Mouse (Mus musculus): ENCODE measurements around the gene Hnrnph1.

The Hnrnph1 gene

GRCm38 (mm10) chr11:50369360-50369911 lies 7.4 kb upstream of the Hnrnph1 start:
- Histone ChIP-seq H3K9me3 (ENCODE audit: low read length) (no peaks in the 10 kb centered on the region), H3K36me3 (ENCODE audit: insufficient read depth, low read length) (no peaks in the 10 kb centered on the region), H3K4me1 (replicated peaks; ENCODE audit: low read depth, low read length) (peaks cover 35% of the 10 kb centered on the region), H3K4me3 (replicated peaks; ENCODE audit: low read length) (peak overlapping the region; percentile 39; the same call in 1 of the 2 replicates), H3K27me3 (ENCODE audit: insufficient read depth, low read length) (peaks cover 21% of the 10 kb centered on the region)
- TF ChIP-seq POU5F1 (IDR thresholded peaks at IDR 0.05; ENCODE audit: borderline replicate concordance, low read length) (no peak), NANOG (IDR thresholded peaks at IDR 0.05; ENCODE audit: borderline replicate concordance, low read length) (no peak), CTCF (conservative IDR thresholded peaks at IDR 0.05; ENCODE audit: low read length) (no peak)

- Histone ChIP-seq H3K9me3 (ENCODE audit: low read length) (no peaks in the 10 kb centered on the region), H3K4me3 (replicated peaks; ENCODE audit: low read length) (peak overlapping the region; percentile 43), H3K4me1 (replicated peaks; ENCODE audit: low read depth, low read length) (peaks cover 38% of the 10 kb centered on the region), H3K36me3 (ENCODE audit: insufficient read depth, low read length) (no peaks in the 10 kb centered on the region), H3K27me3 (ENCODE audit: insufficient read depth, low read length) (peaks cover 27% of the 10 kb centered on the region)
- TF ChIP-seq NANOG (IDR thresholded peaks at IDR 0.05; ENCODE audit: borderline replicate concordance, low read length) (no peak), CTCF (conservative IDR thresholded peaks at IDR 0.05; ENCODE audit: low read length) (no peak), POU5F1 (IDR thresholded peaks at IDR 0.05; ENCODE audit: borderline replicate concordance, low read length) (no peak)
Observed at GRCm38 (mm10) chr11:50370969-50371368, 5.8 kb upstream of the Hnrnph1 start.

GRCm38 (mm10) chr11:50371399-50371841 lies 5.4 kb upstream of the Hnrnph1 start:
- no peaks in the 10 kb centered on the region for H3K36me3 ChIP-seq (ENCODE audit: insufficient read depth, low read length)
- no peaks in the 10 kb centered on the region for H3K9me3 ChIP-seq (ENCODE audit: low read length)
- peak overlapping the region; percentile 43 for H3K4me3 ChIP-seq (replicated peaks; ENCODE audit: low read length)
- H3K4me1 ChIP-seq (replicated peaks; ENCODE audit: low read depth, low read length) = peaks cover 42% of the 10 kb centered on the region
- TF ChIP-seq NANOG (IDR thresholded peaks at IDR 0.05; ENCODE audit: borderline replicate concordance, low read length) (no peak), CTCF (conservative IDR thresholded peaks at IDR 0.05; ENCODE audit: low read length) (peak; percentile 24)
- H3K27me3 ChIP-seq (ENCODE audit: insufficient read depth, low read length) = peaks cover 30% of the 10 kb centered on the region

- no peaks in the 10 kb centered on the region for H3K36me3 ChIP-seq (ENCODE audit: insufficient read depth, low read length)
- H3K4me3 ChIP-seq (replicated peaks; ENCODE audit: low read length) = no peak overlapping the region
- TF ChIP-seq POU5F1 (IDR thresholded peaks at IDR 0.05; ENCODE audit: borderline replicate concordance, low read length) = no peak
- no peak for TF ChIP-seq CTCF (conservative IDR thresholded peaks at IDR 0.05; ENCODE audit: low read length)
- no peak for TF ChIP-seq NANOG (IDR thresholded peaks at IDR 0.05; ENCODE audit: borderline replicate concordance, low read length)
- peaks cover 45% of the 10 kb centered on the region for H3K4me1 ChIP-seq (replicated peaks; ENCODE audit: low read depth, low read length)
- peaks cover 32% of the 10 kb centered on the region for H3K27me3 ChIP-seq (ENCODE audit: insufficient read depth, low read length)
- H3K9me3 ChIP-seq (ENCODE audit: low read length) = no peaks in the 10 kb centered on the region
Observed at GRCm38 (mm10) chr11:50371911-50372310, 4.9 kb upstream of the Hnrnph1 start.

- Histone ChIP-seq H3K4me1 (replicated peaks; ENCODE audit: low read depth, low read length) (peaks cover 45% of the 10 kb centered on the region), H3K27me3 (ENCODE audit: insufficient read depth, low read length) (peaks cover 28% of the 10 kb centered on the region), H3K4me3 (replicated peaks; ENCODE audit: low read length) (no peak overlapping the region), H3K36me3 (ENCODE audit: insufficient read depth, low read length) (no peaks in the 10 kb centered on the region), H3K9me3 (ENCODE audit: low read length) (no peaks in the 10 kb centered on the region)
- TF ChIP-seq CTCF (conservative IDR thresholded peaks at IDR 0.05; ENCODE audit: low read length) (no peak), POU5F1 (IDR thresholded peaks at IDR 0.05; ENCODE audit: borderline replicate concordance, low read length) (no peak), NANOG (IDR thresholded peaks at IDR 0.05; ENCODE audit: borderline replicate concordance, low read length) (no peak)
Observed at GRCm38 (mm10) chr11:50373086-50373485, 3.7 kb upstream of the Hnrnph1 start.

GRCm38 (mm10) chr11:50373621-50374020 lies 3.2 kb upstream of the Hnrnph1 start:
- Histone ChIP-seq H3K27me3 (ENCODE audit: insufficient read depth, low read length) (peaks cover 28% of the 10 kb centered on the region), H3K4me1 (replicated peaks; ENCODE audit: low read depth, low read length) (peaks cover 45% of the 10 kb centered on the region), H3K4me3 (replicated peaks; ENCODE audit: low read length) (no peak overlapping the region), H3K36me3 (ENCODE audit: insufficient read depth, low read length) (peaks cover 1% of the 10 kb centered on the region; the same call in 1 of the 2 replicates), H3K9me3 (ENCODE audit: low read length) (no peaks in the 10 kb centered on the region)
- TF ChIP-seq NANOG (IDR thresholded peaks at IDR 0.05; ENCODE audit: borderline replicate concordance, low read length) (no peak), POU5F1 (IDR thresholded peaks at IDR 0.05; ENCODE audit: borderline replicate concordance, low read length) (no peak), CTCF (conservative IDR thresholded peaks at IDR 0.05; ENCODE audit: low read length) (no peak)

- Histone ChIP-seq H3K4me1 (replicated peaks; ENCODE audit: low read depth, low read length) (peaks cover 44% of the 10 kb centered on the region), H3K27me3 (ENCODE audit: insufficient read depth, low read length) (peaks cover 28% of the 10 kb centered on the region), H3K9me3 (ENCODE audit: low read length) (no peaks in the 10 kb centered on the region), H3K4me3 (replicated peaks; ENCODE audit: low read length) (no peak overlapping the region), H3K36me3 (ENCODE audit: insufficient read depth, low read length) (peaks cover 10% of the 10 kb centered on the region)
- TF ChIP-seq CTCF (conservative IDR thresholded peaks at IDR 0.05; ENCODE audit: low read length) (no peak), NANOG (IDR thresholded peaks at IDR 0.05; ENCODE audit: borderline replicate concordance, low read length) (no peak)
Observed at GRCm38 (mm10) chr11:50374286-50375015, 2.3 kb upstream of the Hnrnph1 start.

GRCm38 (mm10) chr11:50375421-50375820 lies 1.4 kb upstream of the Hnrnph1 start:
- Histone ChIP-seq H3K27me3 (ENCODE audit: insufficient read depth, low read length) (peaks cover 28% of the 10 kb centered on the region), H3K4me1 (replicated peaks; ENCODE audit: low read depth, low read length) (peaks cover 43% of the 10 kb centered on the region), H3K9me3 (ENCODE audit: low read length) (no peaks in the 10 kb centered on the region), H3K4me3 (replicated peaks; ENCODE audit: low read length) (no peak overlapping the region), H3K36me3 (ENCODE audit: insufficient read depth, low read length) (peaks cover 19% of the 10 kb centered on the region)
- no peak for TF ChIP-seq CTCF (conservative IDR thresholded peaks at IDR 0.05; ENCODE audit: low read length)
- no peak for TF ChIP-seq NANOG (IDR thresholded peaks at IDR 0.05; ENCODE audit: borderline replicate concordance, low read length)
- no peak for TF ChIP-seq POU5F1 (IDR thresholded peaks at IDR 0.05; ENCODE audit: borderline replicate concordance, low read length)

All from E14TG2a.4 (cell line).